Mouse (Mus musculus): Measurements from ENCODE around the gene Dnajc21. TPM values are rescaled to one million over a fixed set of nuclear protein-coding genes. Genes with fewer than 3 reads are reported as not detected.

Dnajc21 gene
- total and polyA plus RNA-seq, 3 experiments: 21.6 to 63.2 (median 27.6) TPM

DNA sequence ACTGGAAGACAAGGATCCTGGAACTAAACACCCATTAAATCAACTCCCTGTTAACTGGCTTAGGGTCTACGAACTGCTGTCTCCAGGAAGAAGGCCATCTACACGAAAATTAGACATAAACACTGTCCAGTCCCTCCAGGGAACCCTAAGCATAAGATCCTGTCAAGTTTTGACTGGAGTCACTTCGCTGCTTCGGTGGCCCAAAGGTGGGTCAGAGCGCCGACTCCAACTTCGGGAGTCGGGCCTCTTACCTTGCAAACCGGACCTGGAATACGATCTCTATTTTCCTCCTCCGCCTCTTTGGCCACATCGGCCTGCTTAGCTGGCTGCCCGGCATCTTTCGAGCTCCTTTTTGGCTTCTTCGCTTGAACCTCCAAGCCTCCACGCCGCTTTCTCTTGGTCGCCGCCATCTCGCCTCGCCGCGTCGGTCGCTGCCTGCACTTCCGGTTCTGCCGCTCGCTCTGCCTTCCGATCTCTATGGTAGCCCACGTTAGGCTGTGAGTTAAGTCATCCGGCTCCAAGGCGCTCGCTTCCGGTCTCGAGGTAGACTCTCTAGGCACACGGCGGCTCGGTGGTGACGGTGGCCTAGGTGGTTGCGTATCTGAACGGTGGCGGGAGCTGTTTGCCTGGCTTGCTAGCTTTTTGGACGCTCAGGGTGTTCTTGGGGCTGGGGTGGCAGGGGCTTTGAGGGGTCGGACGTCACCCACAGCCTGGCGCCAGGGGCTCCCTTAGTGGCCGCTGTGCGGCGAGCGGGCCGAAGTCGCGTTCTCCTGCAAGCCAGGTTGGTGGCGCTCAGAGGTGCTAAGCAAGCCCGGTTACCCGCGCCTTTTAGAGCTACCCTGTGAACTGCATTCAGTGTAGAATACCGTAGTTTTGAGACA lies 15.4 kb upstream of the Dnajc21 start, which contains the start of the genes Brix1 and Rad1 (continued):
- peak; percentile 92 for TF ChIP-seq NELFE (IDR thresholded peaks at IDR 0.05; ENCODE audit: low read depth, low read length)
- no peak for TF ChIP-seq PAX5 (IDR thresholded peaks at IDR 0.05; ENCODE audit: low read length)
- no peak for TF ChIP-seq CTCF (conservative IDR thresholded peaks at IDR 0.05 in 1 of 2, IDR thresholded peaks at IDR 0.05 in 1 of 2; ENCODE audit: low read depth in 2 of 2, low read length in 2 of 2)
- peak; percentile 49; the same call in 1 of the 2 replicates for TF ChIP-seq ETS1 (conservative IDR thresholded peaks at IDR 0.05; ENCODE audit: low read depth, low read length)
- TF ChIP-seq UBTF (IDR thresholded peaks at IDR 0.05; ENCODE audit: low read depth, low read length): peak; percentile 37; the same call in 1 of the 2 replicates
- TF ChIP-seq NRF1 (IDR thresholded peaks at IDR 0.05; ENCODE audit: low read depth, low read length): peak; percentile 42; the same call in 1 of the 2 replicates
- no peak for TF ChIP-seq ZC3H11A (IDR thresholded peaks at IDR 0.05; ENCODE audit: low read depth, low read length)
- TF ChIP-seq MAZ (IDR thresholded peaks at IDR 0.05; ENCODE audit: low read depth, low read length): no peak

DNA sequence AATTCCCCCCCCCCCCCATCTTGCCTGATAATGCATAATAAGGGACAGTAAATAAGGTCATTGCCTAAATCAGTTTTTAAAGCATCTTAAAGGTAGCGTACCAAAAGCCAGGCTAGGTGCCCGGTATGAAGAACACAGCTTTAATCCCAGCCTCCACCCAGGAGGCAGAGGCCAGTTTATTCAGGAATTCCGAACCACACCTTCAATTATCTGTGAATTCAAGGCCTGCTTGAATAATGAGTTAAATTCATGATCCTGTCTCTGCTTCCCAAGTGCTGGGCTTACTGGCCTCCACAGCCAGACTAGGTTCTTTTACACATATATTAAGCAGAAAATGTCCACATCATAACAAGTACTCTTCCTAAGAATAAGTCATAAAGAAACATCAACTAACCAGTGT lies 625 bp upstream of the Dnajc21 start:
- in situ Hi-C loops (cut with MboI; ENCODE audit: low pct_ligation_motif_present, low pct_unique_long_range_greater_than_20kb, low sequenced_read_pairs) (no loop called here), dilution Hi-C loops (cut with MboI; ENCODE audit: extremely low pct_ligation_motif_present, extremely low pct_unique_long_range_greater_than_20kb, low sequenced_read_pairs) (no loop called here)
- peaks cover 4 to 19% of the 10 kb centered on the region in 2 experiments for H3K4me1 ChIP-seq (ENCODE audit: control insufficient read depth in 1 of 2, insufficient read depth in 2 of 2)
- peak overlapping the region; percentile 48 for H3K9ac ChIP-seq (ENCODE audit: insufficient read depth, low read depth)
- no peaks in the 10 kb centered on the region for H3K27me3 ChIP-seq (replicated peaks)
- peaks cover 10 to 20% of the 10 kb centered on the region in 2 experiments for H3K36me3 ChIP-seq (replicated peaks in 1 of 2; ENCODE audit: control insufficient read depth in 1 of 2, insufficient read depth in 1 of 2, low read length in 1 of 2)
- TF ChIP-seq ELF1 (IDR thresholded peaks at IDR 0.05; ENCODE audit: low read depth, low read length): no peak
- TF ChIP-seq PAX5 (IDR thresholded peaks at IDR 0.05; ENCODE audit: low read length): no peak
- no peaks in the 10 kb centered on the region for H3K9me3 ChIP-seq (replicated peaks; ENCODE audit: low read length)
- H3K27ac ChIP-seq (ENCODE audit: insufficient read depth, low read depth): no peak overlapping the region
- peaks cover 19% of the 10 kb centered on the region for H3K79me2 ChIP-seq (replicated peaks; ENCODE audit: control insufficient read depth, extremely low read depth, insufficient read depth, poor library complexity, severe bottlenecking)
- H3K4me2 ChIP-seq (ENCODE audit: insufficient read depth, low read depth, poor library complexity, severe bottlenecking): peak overlapping the region; percentile 77
- DNase-seq (ENCODE audit: extremely low read depth): no peak
- peak overlapping the region in 2 of 3 experiments; percentile 65 to 81 for H3K4me3 ChIP-seq (replicated peaks in 1 of 3; ENCODE audit: low read depth in 2 of 3, low read length in 2 of 3, poor library complexity in 1 of 3)

DNA sequence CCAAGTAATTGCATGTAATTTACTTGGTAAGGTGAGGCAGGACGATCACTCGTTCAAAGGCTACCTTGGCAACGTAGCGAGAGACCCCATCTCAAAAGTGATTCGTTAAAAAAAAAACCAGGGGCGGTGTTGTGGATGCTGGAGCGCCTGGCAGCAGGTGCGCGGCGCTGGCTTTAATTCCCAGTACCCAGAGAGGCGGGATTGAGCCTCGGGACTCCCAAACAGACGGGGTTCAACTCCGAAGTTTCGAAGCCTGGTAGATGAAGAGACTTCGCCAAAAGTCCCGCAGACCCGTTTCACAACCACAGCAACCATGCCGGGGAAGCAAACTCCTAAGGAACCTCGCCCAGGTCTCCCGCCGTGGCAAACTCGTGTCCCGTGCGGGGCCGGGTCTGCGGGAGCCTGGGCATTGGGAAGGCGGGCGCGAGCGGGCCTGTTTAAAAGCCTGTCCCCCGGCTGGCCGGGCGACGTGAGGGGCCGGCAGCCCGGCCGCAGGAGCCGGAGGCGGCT lies 620 bp downstream of the Dnajc21 start:
- in situ Hi-C loops (cut with MboI; ENCODE audit: low pct_ligation_motif_present, low pct_unique_long_range_greater_than_20kb, low sequenced_read_pairs): no loop called here
- peak overlapping the region; percentile 98 for H3K9ac ChIP-seq (ENCODE audit: insufficient read depth, low read depth)
- no peaks in the 10 kb centered on the region for H3K9me3 ChIP-seq (replicated peaks; ENCODE audit: low read length)
- H3K27me3 ChIP-seq (replicated peaks): no peaks in the 10 kb centered on the region
- no peak overlapping the region for H3K27ac ChIP-seq (ENCODE audit: insufficient read depth, low read depth)
- H3K4me1 ChIP-seq (ENCODE audit: control insufficient read depth in 1 of 2, insufficient read depth in 2 of 2): peaks cover 4 to 19% of the 10 kb centered on the region in 2 experiments
- H3K79me2 ChIP-seq (replicated peaks; ENCODE audit: control insufficient read depth, extremely low read depth, insufficient read depth, poor library complexity, severe bottlenecking): peaks cover 19% of the 10 kb centered on the region
- H3K4me2 ChIP-seq (ENCODE audit: insufficient read depth, low read depth, poor library complexity, severe bottlenecking): peak overlapping the region; percentile 91
- peak; percentile 16 for DNase-seq (ENCODE audit: extremely low read depth)
- H3K4me3 ChIP-seq (replicated peaks in 1 of 3; ENCODE audit: low read depth in 2 of 3, low read length in 2 of 3, poor library complexity in 1 of 3): peak overlapping the region; percentile 78 to 87 (median 81)
- dilution Hi-C loops (cut with MboI; ENCODE audit: extremely low pct_ligation_motif_present, extremely low pct_unique_long_range_greater_than_20kb, low sequenced_read_pairs): no loop called here
- H3K36me3 ChIP-seq (replicated peaks in 1 of 2; ENCODE audit: control insufficient read depth in 1 of 2, insufficient read depth in 1 of 2, low read length in 1 of 2): peaks cover 0 to 10% of the 10 kb centered on the region in 2 experiments
- TF ChIP-seq BHLHE40 (IDR thresholded peaks at IDR 0.05; ENCODE audit: low read depth, low read length) (peak; percentile 7; the same call in 1 of the 2 replicates), MAX (IDR thresholded peaks at IDR 0.05; ENCODE audit: low read length) (peak; percentile 38; the same call in 1 of the 2 replicates), TCF12 (IDR thresholded peaks at IDR 0.05; ENCODE audit: low read depth, low read length) (no peak), MYC (IDR thresholded peaks at IDR 0.05; ENCODE audit: low read depth, low read length) (no peak), USF1 (IDR thresholded peaks at IDR 0.05; ENCODE audit: low read depth, low read length) (no peak), MXI1 (IDR thresholded peaks at IDR 0.05; ENCODE audit: low read depth, low read length) (peak; percentile 49; the same call in 1 of the 2 replicates), ZNF384 (IDR thresholded peaks at IDR 0.05; ENCODE audit: low read depth, low read length) (0 out of 2 replicates have a peak, but pooled peaks have one; percentile 6), KAT2A (IDR thresholded peaks at IDR 0.05; ENCODE audit: insufficient replicate concordance, low read length) (no peak), SMC3 (IDR thresholded peaks at IDR 0.05; ENCODE audit: low read depth, low read length) (no peak), CHD1 (IDR thresholded peaks at IDR 0.05; ENCODE audit: low read depth, low read length) (no peak)
